Mouse (Mus musculus) olfactory bulb, adult 2 months (tissue): ENCODE data around the gene Nid1.

Source experiments
- CTCF ChIP-seq: fragments of 200-500 bp; IDR thresholded peaks from 2 replicates; pipeline ENCODE4 v1.5.1; 2012; ENCODE audit warnings: low read depth, mild to moderate bottlenecking, low read length, moderate library complexity; ENCODE audit not compliant: insufficient read depth
- POLR2A ChIP-seq: fragments of 200-500 bp; IDR thresholded peaks from 2 replicates; pipeline ENCODE4 v1.6.1; 2012; ENCODE audit warnings: mild to moderate bottlenecking, low read depth, low read length, moderate library complexity; ENCODE audit not compliant: insufficient read depth

DNA sequence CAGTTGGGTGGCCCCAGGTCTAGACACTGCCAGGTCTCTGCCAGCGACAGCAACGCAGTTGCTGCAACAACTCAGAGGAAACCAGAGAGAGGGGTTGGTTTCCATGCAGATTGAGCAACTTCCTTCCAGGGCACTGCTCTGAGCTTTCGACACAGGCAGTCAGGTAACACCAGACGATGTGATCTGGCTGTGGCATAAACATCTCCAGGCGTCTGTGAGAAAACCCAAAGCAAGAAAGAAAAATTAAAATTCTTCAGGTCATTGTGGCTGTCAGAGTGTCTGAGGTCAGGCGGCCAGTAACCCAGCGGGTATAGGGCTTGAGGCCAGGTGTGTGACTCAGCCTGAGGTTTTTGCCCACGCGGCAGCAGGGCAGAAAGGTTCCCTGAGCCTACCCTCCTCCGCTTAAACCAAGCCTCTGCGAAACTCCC lies 91.8 kb downstream of the Nid1 start:
- no peak for TF ChIP-seq POLR2A
- TF ChIP-seq CTCF = no peak
